Mouse (Mus musculus): ENCODE measurements at regions not wholly inside any gene's neighbourhood (a gene's known extent, or its start where the extent isn't known, plus 50 kb on each side); places are given as distances from the start of the nearest gene placed in this dataset.
A peak's percentile ranks its signal among the peaks of the same experiment; 100 is the strongest.
"Not testable (repeated sequence)": the region's sequence is repeated elsewhere in the genome, so short reads cannot be mapped to it uniquely, and the experiment has no call there.

DNA sequence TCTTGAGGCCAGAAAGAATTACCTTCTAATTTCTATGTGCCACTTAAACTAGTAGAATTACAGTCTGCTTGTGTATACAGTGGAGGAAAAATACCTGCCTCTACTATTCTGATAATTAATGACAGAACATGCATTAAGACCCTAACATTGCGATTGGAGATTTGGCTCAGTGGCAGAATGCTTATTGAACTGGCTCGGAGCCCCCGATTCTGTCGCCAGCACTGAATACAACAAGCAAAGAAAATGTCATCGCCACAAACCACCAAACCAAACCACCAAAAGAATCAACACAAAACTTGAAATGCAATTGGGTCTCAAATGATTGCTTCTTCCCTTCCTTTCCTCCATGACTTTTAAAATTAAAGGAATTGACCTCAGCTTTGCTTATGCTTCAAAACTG is 122.9 kb upstream of the Emcn start:
- no peak for DNase-seq (ENCODE audit: low spot score in 2 of 2)

DNA sequence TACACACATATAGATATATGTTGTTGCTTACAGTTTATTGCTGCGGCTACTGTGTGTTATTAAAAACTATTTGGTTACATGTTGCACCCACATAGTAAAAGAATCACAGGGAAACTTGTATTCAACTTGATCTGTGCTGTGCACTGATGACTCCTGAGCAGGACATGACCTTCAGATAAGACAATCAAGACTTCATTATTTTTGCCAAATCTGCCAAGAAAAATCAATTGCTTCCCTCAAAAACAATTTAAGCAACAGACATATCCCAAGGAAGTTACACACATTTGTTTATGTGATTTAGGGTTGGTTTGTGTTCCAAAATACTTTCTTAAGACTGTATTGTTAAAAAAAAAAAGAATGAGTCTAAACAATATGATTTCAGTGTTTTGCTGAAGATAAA is 114.7 kb upstream of the Emcn start:
- no peak for DNase-seq (ENCODE audit: low spot score in 2 of 2)

DNA sequence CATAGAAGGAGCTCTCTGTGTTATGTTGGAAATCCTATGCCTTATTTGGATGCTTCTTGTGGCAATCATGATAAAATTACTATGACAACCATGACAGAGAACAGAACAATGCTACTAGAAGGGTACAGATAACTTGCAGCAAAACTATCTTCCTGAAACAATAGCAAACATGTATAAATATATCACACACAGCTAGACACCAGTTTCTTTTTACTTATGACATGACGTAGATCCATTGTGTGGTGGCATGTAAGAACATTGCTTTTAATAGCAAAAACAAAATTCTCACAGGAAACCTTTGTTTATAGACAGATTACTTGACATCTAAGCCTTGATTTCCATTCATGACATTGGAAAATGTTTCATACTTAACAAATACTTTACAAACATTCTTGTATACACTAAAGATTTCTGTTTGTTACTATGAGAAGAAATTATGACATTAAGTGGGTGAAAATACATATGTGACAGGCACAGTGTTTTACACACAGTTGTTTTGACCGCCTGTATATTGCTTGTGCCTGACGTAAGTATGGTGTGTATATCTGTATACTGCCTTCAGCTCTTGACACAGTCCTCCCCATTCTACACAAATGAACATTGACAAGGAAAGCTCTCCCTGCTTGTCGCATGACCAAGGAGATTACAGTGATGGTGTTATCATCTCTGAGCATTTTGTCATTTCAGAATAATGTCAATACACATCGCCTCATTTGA is 113.6 kb upstream of the Emcn start:
- DNase-seq (ENCODE audit: low spot score in 2 of 2): no peak

GRCm38 (mm10) chr3:137228416-137228815 is 112.5 kb upstream of the Emcn start:
- DNase-seq (ENCODE audit: low spot score in 2 of 2): no peak

- DNase-seq (ENCODE audit: low spot score in 2 of 2): no peak
These were observed 98.0 kb upstream of the Emcn start for GRCm38 (mm10) chr3:137242877-137243276.

DNA sequence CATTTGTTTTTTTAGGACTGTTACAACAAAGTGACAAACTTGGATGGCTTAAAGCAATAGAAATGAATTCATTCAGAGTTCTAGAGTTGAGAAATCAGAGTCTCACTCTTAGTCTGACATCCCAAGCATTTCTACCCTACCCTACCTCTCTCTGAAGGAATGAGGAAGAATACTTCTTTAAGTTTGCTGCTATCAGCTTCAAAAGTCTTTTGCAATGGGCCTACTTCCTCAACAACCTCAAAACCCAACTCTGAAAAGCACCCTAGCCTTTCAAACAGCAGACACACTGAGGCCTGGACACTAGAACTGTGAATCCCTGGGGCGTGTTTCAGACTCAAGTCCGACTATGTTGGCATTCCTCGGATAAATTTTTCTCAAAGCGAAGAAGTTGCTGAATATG is 77.0 kb upstream of the Emcn start:
- no peak for DNase-seq (ENCODE audit: low spot score in 2 of 2)

GRCm38 (mm10) chr3:137267752-137268151 is 73.1 kb upstream of the Emcn start:
- no peak for DNase-seq (ENCODE audit: low spot score in 2 of 2)

GRCm38 (mm10) chr3:137275444-137275843 is 65.4 kb upstream of the Emcn start:
- DNase-seq (ENCODE audit: low spot score in 2 of 2): no peak

GRCm38 (mm10) chr3:137279284-137279683 is 61.6 kb upstream of the Emcn start:
- no peak for DNase-seq (ENCODE audit: low spot score in 2 of 2)

DNA sequence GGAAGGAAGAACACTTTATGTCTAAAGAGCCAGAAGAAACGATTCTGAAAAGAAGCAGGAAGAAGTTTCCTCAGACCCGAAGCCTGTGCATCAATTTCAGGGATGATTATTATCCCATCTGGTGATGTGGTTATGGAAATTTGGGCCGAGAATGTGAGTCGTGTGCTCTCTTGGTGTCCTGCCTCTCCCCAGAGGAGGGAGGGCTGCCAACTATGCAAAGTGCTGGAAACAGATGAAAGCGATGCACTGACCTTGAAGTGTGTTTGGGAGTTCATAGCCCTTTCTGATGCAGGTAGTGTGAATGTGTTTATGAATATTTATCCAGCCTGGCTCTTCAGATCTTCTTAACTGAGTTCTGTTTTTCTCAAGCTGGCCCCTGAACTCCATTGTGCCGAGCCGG is 59.8 kb upstream of the Emcn start:
- DNase-seq (ENCODE audit: low spot score in 2 of 2): no peak

DNA sequence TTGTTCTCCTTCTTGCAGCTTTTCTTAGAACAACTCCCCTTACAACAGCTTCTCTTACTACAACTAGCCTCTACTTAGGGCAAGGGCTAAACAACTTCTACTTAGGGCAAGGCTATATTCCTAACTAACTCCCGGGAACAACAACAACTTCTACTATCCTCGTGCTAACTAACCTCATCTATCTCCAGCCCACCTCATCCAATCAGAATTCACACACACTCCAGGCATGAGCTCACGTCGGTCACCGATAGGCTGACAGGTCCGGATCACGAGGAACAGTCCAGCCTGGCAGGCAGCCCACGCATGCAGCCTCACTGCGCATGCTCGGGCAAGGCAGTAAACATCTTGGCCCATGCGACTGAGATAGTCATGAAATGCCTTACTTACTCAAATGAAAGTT is 53.3 kb upstream of the Emcn start:
- not testable (repeated sequence) for DNase-seq (ENCODE audit: low spot score in 2 of 2)

DNA sequence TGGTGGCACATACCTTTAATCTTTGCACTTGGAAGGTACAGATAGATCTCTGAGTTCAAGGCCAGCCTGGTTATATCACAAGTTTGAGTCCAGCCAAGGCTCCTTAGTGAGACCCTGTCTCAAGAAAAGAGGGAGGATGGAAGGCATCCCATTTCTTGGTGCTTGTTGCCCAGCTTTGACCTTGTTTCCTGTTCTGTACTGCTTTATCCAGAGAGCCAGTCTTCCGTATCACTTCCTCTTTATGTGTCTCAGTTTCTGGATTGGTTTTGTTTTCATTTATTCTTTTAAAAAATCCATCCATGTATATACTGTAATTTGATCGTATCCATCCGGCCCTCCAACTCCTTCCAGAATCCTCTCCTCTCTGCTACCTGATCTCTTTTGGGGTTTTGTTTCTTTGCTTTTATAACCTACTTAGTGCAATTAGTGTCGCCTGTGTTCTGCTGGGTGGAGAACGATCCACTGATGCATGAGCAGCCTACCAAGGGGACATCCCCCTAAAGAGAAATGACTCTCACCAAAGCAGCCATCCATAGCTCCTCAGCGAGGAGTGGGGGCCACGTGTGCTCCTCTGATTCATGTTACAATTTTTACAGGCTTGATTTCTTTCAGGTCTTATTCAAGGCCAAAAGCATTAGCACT is 52.4 kb upstream of the Emcn start:
- no peak for DNase-seq (ENCODE audit: low spot score in 2 of 2)

- DNase-seq (ENCODE audit: low spot score in 2 of 2): no peak
These were observed 51.8 kb upstream of the Emcn start for GRCm38 (mm10) chr3:137288943-137289682.

DNA sequence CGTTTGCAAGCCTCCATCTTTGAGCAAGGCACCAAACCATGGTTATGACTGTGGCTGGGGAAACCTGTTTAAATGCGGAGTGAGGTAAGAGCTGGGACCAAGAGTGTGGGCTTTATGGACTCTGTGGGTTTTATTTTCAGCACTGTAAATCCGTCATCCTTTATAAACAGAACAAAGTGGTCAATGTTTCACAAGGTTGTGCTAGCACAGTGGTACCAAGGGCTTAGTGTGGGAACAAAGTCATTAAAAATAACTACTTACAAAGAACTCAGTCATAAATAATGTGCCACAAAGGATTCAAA is 51.2 kb upstream of the Emcn start:
- DNase-seq (ENCODE audit: low spot score in 2 of 2): peak in 1 of 2 experiments; percentile 9
